Mouse (Mus musculus): ENCODE results near the gene Btbd11.

Gene Btbd11

GRCm38 (mm10) chr10:85541892-85542630 is 155.4 kb downstream of the Btbd11 start:
- no peaks in the 10 kb centered on the region for H3K9me3 ChIP-seq (ENCODE audit: low read length)
- no peaks in the 10 kb centered on the region for H3K27me3 ChIP-seq (ENCODE audit: insufficient read depth, low read length)
- H3K4me3 ChIP-seq (replicated peaks; ENCODE audit: low read length), result no peak overlapping the region
- peaks cover 90% of the 10 kb centered on the region for H3K4me1 ChIP-seq (replicated peaks; ENCODE audit: low read depth, low read length)
- no peaks in the 10 kb centered on the region for H3K36me3 ChIP-seq (ENCODE audit: insufficient read depth, low read length)
- no peak for TF ChIP-seq NANOG (IDR thresholded peaks at IDR 0.05; ENCODE audit: borderline replicate concordance, low read length)
- TF ChIP-seq CTCF (conservative IDR thresholded peaks at IDR 0.05; ENCODE audit: low read length), result no peak
- no peak for TF ChIP-seq POU5F1 (IDR thresholded peaks at IDR 0.05; ENCODE audit: borderline replicate concordance, low read length)

DNA sequence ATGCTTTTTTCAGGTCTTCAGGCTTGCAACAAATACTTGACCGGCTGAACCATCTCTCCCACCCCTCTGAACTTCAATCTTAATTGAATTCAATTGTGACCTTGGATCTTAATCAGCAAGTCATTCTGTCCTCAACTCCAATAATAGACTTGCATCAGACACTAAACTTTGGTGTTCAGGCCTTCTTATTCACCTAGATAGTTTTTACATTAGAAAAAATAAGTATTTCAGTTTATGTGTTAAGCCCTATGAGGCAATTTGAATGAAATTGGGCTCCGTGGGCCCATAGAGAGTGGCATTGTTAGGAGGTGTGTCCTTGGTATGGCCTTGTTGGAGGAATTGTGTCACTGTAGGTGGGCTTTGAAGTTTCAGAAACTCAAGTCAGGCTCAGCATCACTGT is 156.7 kb downstream of the Btbd11 start:
- Histone ChIP-seq H3K4me1 (replicated peaks; ENCODE audit: low read depth, low read length) (peaks cover 78% of the 10 kb centered on the region), H3K36me3 (ENCODE audit: insufficient read depth, low read length) (no peaks in the 10 kb centered on the region), H3K27me3 (ENCODE audit: insufficient read depth, low read length) (no peaks in the 10 kb centered on the region), H3K9me3 (ENCODE audit: low read length) (no peaks in the 10 kb centered on the region), H3K4me3 (replicated peaks; ENCODE audit: low read length) (no peak overlapping the region; the same call in 1 of the 2 replicates)
- TF ChIP-seq CTCF (conservative IDR thresholded peaks at IDR 0.05; ENCODE audit: low read length) (no peak), NANOG (IDR thresholded peaks at IDR 0.05; ENCODE audit: borderline replicate concordance, low read length) (peak; percentile 79)

- peaks cover 70% of the 10 kb centered on the region for H3K4me1 ChIP-seq (replicated peaks; ENCODE audit: low read depth, low read length)
- no peak for TF ChIP-seq NANOG (IDR thresholded peaks at IDR 0.05; ENCODE audit: borderline replicate concordance, low read length)
- no peak for TF ChIP-seq POU5F1 (IDR thresholded peaks at IDR 0.05; ENCODE audit: borderline replicate concordance, low read length)
- TF ChIP-seq CTCF (conservative IDR thresholded peaks at IDR 0.05; ENCODE audit: low read length), result no peak
- H3K4me3 ChIP-seq (replicated peaks; ENCODE audit: low read length), result 0 out of 2 replicates have a peak overlapping the region, but pooled peaks have one; percentile 24
- H3K36me3 ChIP-seq (ENCODE audit: insufficient read depth, low read length), result no peaks in the 10 kb centered on the region
- H3K27me3 ChIP-seq (ENCODE audit: insufficient read depth, low read length), result no peaks in the 10 kb centered on the region
- H3K9me3 ChIP-seq (ENCODE audit: low read length), result no peaks in the 10 kb centered on the region
Observed at GRCm38 (mm10) chr10:85544991-85545390, 158.4 kb downstream of the Btbd11 start.

GRCm38 (mm10) chr10:85555193-85555592 is 168.6 kb downstream of the Btbd11 start:
- H3K36me3 ChIP-seq (ENCODE audit: insufficient read depth, low read length), result no peaks in the 10 kb centered on the region

DNA sequence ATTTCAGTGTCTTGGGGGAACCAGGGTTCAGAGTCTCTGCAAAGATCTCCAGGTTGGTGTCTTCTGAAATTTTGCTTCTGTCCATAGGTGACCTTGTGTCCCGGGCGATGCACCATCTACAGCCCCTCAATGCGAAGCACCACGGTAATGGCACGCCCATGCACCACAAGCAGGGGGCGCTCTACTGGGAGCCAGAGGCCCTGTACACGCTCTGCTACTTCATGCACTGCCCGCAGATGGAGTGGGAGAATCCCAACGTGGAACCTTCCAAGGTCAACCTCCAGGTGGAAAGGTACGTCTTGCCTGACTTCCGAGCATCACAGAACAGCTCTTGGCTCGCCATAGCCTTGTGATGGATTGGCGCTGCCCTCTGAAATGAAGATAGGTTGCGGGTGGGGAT is 174.8 kb downstream of the Btbd11 start:
- peak; percentile 73 for TF ChIP-seq CTCF (conservative IDR thresholded peaks at IDR 0.05; ENCODE audit: low read length)
- no peak for TF ChIP-seq POU5F1 (IDR thresholded peaks at IDR 0.05; ENCODE audit: borderline replicate concordance, low read length)
- Histone ChIP-seq H3K36me3 (ENCODE audit: insufficient read depth, low read length) (no peaks in the 10 kb centered on the region), H3K4me3 (replicated peaks; ENCODE audit: low read length) (no peak overlapping the region), H3K27me3 (ENCODE audit: insufficient read depth, low read length) (no peaks in the 10 kb centered on the region), H3K4me1 (replicated peaks; ENCODE audit: low read depth, low read length) (peaks cover 36% of the 10 kb centered on the region), H3K9me3 (ENCODE audit: low read length) (no peaks in the 10 kb centered on the region)

More at GRCm38 (mm10) chr10:85555193-85555592, 168.6 kb downstream of the Btbd11 start:
- no peaks in the 10 kb centered on the region for H3K9me3 ChIP-seq (ENCODE audit: low read length)
- peaks cover 38% of the 10 kb centered on the region for H3K4me1 ChIP-seq (replicated peaks; ENCODE audit: low read depth, low read length)
- H3K4me3 ChIP-seq (replicated peaks; ENCODE audit: low read length), result no peak overlapping the region
- peak; percentile 75 for TF ChIP-seq CTCF (conservative IDR thresholded peaks at IDR 0.05; ENCODE audit: low read length)
- no peak for TF ChIP-seq NANOG (IDR thresholded peaks at IDR 0.05; ENCODE audit: borderline replicate concordance, low read length)
- TF ChIP-seq POU5F1 (IDR thresholded peaks at IDR 0.05; ENCODE audit: borderline replicate concordance, low read length), result no peak
- H3K27me3 ChIP-seq (ENCODE audit: insufficient read depth, low read length), result no peaks in the 10 kb centered on the region

- Histone ChIP-seq H3K4me1 (replicated peaks; ENCODE audit: low read depth, low read length) (peaks cover 48% of the 10 kb centered on the region), H3K9me3 (ENCODE audit: low read length) (peaks cover 5% of the 10 kb centered on the region; the same call in 1 of the 2 replicates), H3K4me3 (replicated peaks; ENCODE audit: low read length) (peak overlapping the region; percentile 32; the same call in 1 of the 2 replicates), H3K27me3 (ENCODE audit: insufficient read depth, low read length) (no peaks in the 10 kb centered on the region), H3K36me3 (ENCODE audit: insufficient read depth, low read length) (no peaks in the 10 kb centered on the region)
- no peak for TF ChIP-seq POU5F1 (IDR thresholded peaks at IDR 0.05; ENCODE audit: borderline replicate concordance, low read length)
- TF ChIP-seq CTCF (conservative IDR thresholded peaks at IDR 0.05; ENCODE audit: low read length), result no peak
- TF ChIP-seq NANOG (IDR thresholded peaks at IDR 0.05; ENCODE audit: borderline replicate concordance, low read length), result no peak
Observed at GRCm38 (mm10) chr10:85571456-85571855, 184.8 kb downstream of the Btbd11 start.

DNA sequence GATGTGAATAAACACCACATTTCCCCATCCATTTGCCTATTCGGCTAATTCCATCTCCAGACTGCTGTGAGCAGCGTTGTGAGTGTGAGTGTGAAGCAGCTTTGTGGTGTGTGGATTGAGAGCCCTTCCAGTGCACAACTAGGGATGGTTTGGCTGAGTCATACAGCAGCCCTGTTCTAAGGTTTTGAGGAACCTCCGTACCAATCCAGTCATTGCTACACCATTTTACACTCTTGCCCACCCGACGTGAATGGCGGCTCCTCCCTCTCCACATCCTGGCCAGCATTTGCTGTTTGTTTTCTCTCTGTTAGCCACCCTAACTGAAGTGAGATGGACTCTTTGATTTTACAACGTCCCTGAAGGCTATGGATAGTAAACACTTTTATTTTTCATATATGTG is 186.0 kb downstream of the Btbd11 start:
- Histone ChIP-seq H3K4me3 (replicated peaks; ENCODE audit: low read length) (no peak overlapping the region), H3K9me3 (ENCODE audit: low read length) (peaks cover 5% of the 10 kb centered on the region; the same call in 1 of the 2 replicates), H3K27me3 (ENCODE audit: insufficient read depth, low read length) (no peaks in the 10 kb centered on the region), H3K4me1 (replicated peaks; ENCODE audit: low read depth, low read length) (peaks cover 55% of the 10 kb centered on the region), H3K36me3 (ENCODE audit: insufficient read depth, low read length) (no peaks in the 10 kb centered on the region)
- TF ChIP-seq POU5F1 (IDR thresholded peaks at IDR 0.05; ENCODE audit: borderline replicate concordance, low read length) (no peak), CTCF (conservative IDR thresholded peaks at IDR 0.05; ENCODE audit: low read length) (no peak), NANOG (IDR thresholded peaks at IDR 0.05; ENCODE audit: borderline replicate concordance, low read length) (no peak)

DNA sequence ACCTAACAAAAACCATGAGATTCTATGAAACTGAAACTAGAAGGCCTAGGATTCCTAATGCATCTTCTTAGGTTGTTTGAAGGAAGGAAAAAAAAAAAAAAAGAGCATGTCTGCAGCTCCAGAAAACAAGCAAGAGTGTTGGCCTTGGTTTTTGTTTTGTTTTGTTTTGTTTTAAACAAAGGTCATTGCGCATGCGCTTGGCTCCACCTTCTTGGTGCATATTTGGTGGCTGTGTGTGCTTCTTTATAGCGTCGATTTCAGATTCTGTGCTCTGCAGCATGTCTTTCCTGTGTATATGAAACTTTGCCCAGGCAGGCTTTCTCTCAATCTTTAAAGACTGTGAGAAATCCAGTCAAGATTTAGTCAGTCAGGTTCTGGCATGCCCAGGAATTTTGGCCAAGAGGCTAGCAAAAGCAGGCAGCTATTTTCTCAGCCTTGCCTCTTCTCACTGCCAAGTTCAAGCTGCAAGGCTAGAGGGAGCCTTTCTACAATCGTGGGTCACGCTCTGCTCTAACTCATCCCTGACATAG is 191.3 kb downstream of the Btbd11 start:
- no peaks in the 10 kb centered on the region for H3K27me3 ChIP-seq (ENCODE audit: insufficient read depth, low read length)
- peaks cover 35% of the 10 kb centered on the region for H3K4me1 ChIP-seq (replicated peaks; ENCODE audit: low read depth, low read length)
- H3K36me3 ChIP-seq (ENCODE audit: insufficient read depth, low read length), result no peaks in the 10 kb centered on the region
- H3K9me3 ChIP-seq (ENCODE audit: low read length), result peaks cover 5% of the 10 kb centered on the region; the same call in 1 of the 2 replicates
- no peak overlapping the region for H3K4me3 ChIP-seq (replicated peaks; ENCODE audit: low read length)
- no peak for TF ChIP-seq POU5F1 (IDR thresholded peaks at IDR 0.05; ENCODE audit: borderline replicate concordance, low read length)
- TF ChIP-seq NANOG (IDR thresholded peaks at IDR 0.05; ENCODE audit: borderline replicate concordance, low read length), result no peak
- TF ChIP-seq CTCF (conservative IDR thresholded peaks at IDR 0.05; ENCODE audit: low read length), result no peak

All from E14TG2a.4 (cell line).